Mouse (Mus musculus): ENCODE results near the gene Supt5. TPM values are rescaled to one million over a fixed set of nuclear protein-coding genes. Genes with fewer than 3 reads are reported as not detected.

Gene Supt5
- polyA plus RNA-seq, 1 experiment from 2014 or later = 93.4 TPM

GRCm38 (mm10) chr7:28280630-28281029, 57.9 kb downstream of the Supt5 start:
- ATAC-seq (ENCODE audit: insufficient number of reproducible peaks, insufficient read depth, low FRiP score, low TSS enrichment, low read depth) = no peak
- 77% methylated on average over 7 of the region's 7 CpGs for WGBS
- H3K9ac ChIP-seq = no peak overlapping the region
- no peaks in the 10 kb centered on the region for H3K36me3 ChIP-seq
- no peak overlapping the region for H3K4me3 ChIP-seq
- peaks cover 9% of the 10 kb centered on the region for H3K4me1 ChIP-seq
- H3K27me3 ChIP-seq = no peaks in the 10 kb centered on the region
- H3K4me2 ChIP-seq = no peak overlapping the region
- no peaks in the 10 kb centered on the region for H3K9me3 ChIP-seq
- H3K27ac ChIP-seq = no peak overlapping the region

DNA sequence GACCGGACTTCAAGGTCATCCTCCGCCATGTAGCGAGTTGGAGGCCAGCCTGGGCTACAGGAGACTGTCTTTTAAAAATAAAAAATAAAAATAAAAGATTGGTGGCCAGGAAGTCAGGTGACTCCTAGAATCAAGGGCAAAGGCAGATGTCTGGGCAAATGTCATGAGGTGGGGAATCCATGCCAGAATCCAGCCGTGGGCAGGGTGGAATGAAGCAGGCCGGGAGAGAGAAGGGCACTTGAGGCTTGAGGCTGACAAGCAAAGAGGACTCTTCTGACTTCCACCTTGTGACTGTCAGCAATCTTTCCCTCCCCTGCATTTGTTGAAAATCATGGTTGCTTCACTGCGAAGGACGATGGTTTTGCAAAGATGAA, 60.3 kb downstream of the Supt5 start:
- H3K4me3 ChIP-seq = peak overlapping the region; percentile 72
- H3K27me3 ChIP-seq = no peaks in the 10 kb centered on the region
- H3K36me3 ChIP-seq = peaks cover 6% of the 10 kb centered on the region
- H3K27ac ChIP-seq = no peak overlapping the region
- WGBS = 83% methylated on average over 7 of the region's 7 CpGs
- H3K9ac ChIP-seq = peak overlapping the region; percentile 92
- H3K4me1 ChIP-seq = peaks cover 9% of the 10 kb centered on the region
- no peak for ATAC-seq (ENCODE audit: insufficient number of reproducible peaks, insufficient read depth, low FRiP score, low TSS enrichment, low read depth)
- H3K4me2 ChIP-seq = peak overlapping the region; percentile 87
- no peaks in the 10 kb centered on the region for H3K9me3 ChIP-seq

GRCm38 (mm10) chr7:28277615-28278278, 60.8 kb downstream of the Supt5 start, which contains the start of gene Eid2b:
Eid2b (plus strand) TSS chr7:28277739.
- Histone ChIP-seq H3K4me2 (peak within 1 kb of the TSS; percentile 87), H3K36me3 (peaks cover 12% of the 10 kb centered on the region), H3K27ac (peak within 1 kb of the TSS; percentile 48), H3K9me3 (no peaks in the 10 kb centered on the region), H3K4me3 (peak within 1 kb of the TSS; percentile 72), H3K9ac (peak within 1 kb of the TSS; percentile 92), H3K27me3 (no peaks in the 10 kb centered on the region), H3K4me1 (peaks cover 9% of the 10 kb centered on the region)
- peak; percentile 67 for ATAC-seq (ENCODE audit: insufficient number of reproducible peaks, insufficient read depth, low FRiP score, low TSS enrichment, low read depth)
- WGBS = 3% methylated on average over 68 of the region's 68 CpGs

DNA sequence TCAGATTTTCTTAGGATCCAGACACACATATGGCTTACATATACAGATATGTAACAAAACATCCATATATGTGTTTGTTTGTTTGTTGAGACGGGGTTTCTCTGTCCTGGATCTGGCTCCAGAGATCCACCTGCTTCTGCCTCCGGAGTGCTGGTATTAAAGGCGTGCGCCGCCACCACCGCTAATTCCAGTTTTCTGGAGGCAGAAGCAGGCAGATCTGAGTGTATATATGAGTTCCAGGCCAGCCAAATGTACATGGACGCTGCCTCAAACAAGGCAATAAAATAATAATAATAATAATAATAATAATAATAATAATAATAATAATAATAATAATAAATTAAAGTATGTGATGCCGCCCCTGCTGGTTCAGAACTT, 61.3 kb downstream of the Supt5 start:
- Histone ChIP-seq H3K4me2 (no peak overlapping the region), H3K9ac (no peak overlapping the region), H3K4me3 (peak overlapping the region; percentile 72; the same call in 1 of the 2 replicates), H3K36me3 (peaks cover 17% of the 10 kb centered on the region), H3K9me3 (no peaks in the 10 kb centered on the region), H3K27me3 (no peaks in the 10 kb centered on the region), H3K4me1 (peaks cover 9% of the 10 kb centered on the region), H3K27ac (no peak overlapping the region)
- 58% methylated on average over 8 of the region's 8 CpGs for WGBS
- ATAC-seq (ENCODE audit: insufficient number of reproducible peaks, insufficient read depth, low FRiP score, low TSS enrichment, low read depth) = 0 out of 2 replicates have a peak, but pooled peaks have one; percentile 1

GRCm38 (mm10) chr7:28271761-28272160, 66.8 kb downstream of the Supt5 start:
- Histone ChIP-seq H3K4me3 (no peak overlapping the region), H3K9me3 (no peaks in the 10 kb centered on the region), H3K4me2 (no peak overlapping the region), H3K4me1 (peaks cover 5% of the 10 kb centered on the region), H3K36me3 (peaks cover 39% of the 10 kb centered on the region), H3K27me3 (no peaks in the 10 kb centered on the region), H3K9ac (no peak overlapping the region), H3K27ac (no peak overlapping the region)
- 69% methylated on average over 3 of the region's 3 CpGs for WGBS
- ATAC-seq (ENCODE audit: insufficient number of reproducible peaks, insufficient read depth, low FRiP score, low TSS enrichment, low read depth) = no peak

DNA sequence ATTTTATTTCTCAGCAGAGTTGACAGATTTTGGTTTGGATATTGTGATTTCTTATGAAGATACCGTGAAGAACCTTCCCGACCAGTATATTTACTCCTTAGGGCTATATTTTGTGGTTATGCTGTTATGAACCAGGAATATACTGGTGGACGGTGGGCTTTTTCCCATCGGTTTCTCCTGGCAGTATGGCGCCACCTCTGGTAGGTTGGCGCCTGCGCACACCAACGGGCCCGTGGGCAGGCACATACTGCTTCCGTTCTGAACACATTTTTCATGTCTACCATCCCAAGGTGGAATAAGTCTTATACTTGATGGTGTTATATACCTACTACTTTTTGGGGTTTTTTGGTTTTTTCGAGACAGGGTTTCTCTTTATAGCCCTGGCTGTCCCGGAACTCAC, 69.2 kb downstream of the Supt5 start:
- Histone ChIP-seq H3K4me3 (no peak overlapping the region), H3K36me3 (peaks cover 39% of the 10 kb centered on the region), H3K27me3 (no peaks in the 10 kb centered on the region), H3K27ac (no peak overlapping the region), H3K4me1 (peaks cover 5% of the 10 kb centered on the region), H3K9ac (no peak overlapping the region), H3K9me3 (no peaks in the 10 kb centered on the region), H3K4me2 (peak overlapping the region; percentile 71; the same call in 1 of the 2 replicates)
- ATAC-seq (ENCODE audit: insufficient number of reproducible peaks, insufficient read depth, low FRiP score, low TSS enrichment, low read depth) = no peak
- WGBS = 94% methylated on average over 12 of the region's 12 CpGs

GRCm38 (mm10) chr7:28268576-28268975, 70.0 kb downstream of the Supt5 start:
- no peak for ATAC-seq (ENCODE audit: insufficient number of reproducible peaks, insufficient read depth, low FRiP score, low TSS enrichment, low read depth)
- Histone ChIP-seq H3K27me3 (no peaks in the 10 kb centered on the region), H3K27ac (peak overlapping the region; percentile 91), H3K9me3 (no peaks in the 10 kb centered on the region), H3K4me1 (peaks cover 5% of the 10 kb centered on the region), H3K4me2 (peak overlapping the region; percentile 71), H3K36me3 (peaks cover 36% of the 10 kb centered on the region), H3K4me3 (peak overlapping the region; percentile 97), H3K9ac (peak overlapping the region; percentile 99)
- WGBS = 29% methylated on average over 16 of the region's 16 CpGs

DNA sequence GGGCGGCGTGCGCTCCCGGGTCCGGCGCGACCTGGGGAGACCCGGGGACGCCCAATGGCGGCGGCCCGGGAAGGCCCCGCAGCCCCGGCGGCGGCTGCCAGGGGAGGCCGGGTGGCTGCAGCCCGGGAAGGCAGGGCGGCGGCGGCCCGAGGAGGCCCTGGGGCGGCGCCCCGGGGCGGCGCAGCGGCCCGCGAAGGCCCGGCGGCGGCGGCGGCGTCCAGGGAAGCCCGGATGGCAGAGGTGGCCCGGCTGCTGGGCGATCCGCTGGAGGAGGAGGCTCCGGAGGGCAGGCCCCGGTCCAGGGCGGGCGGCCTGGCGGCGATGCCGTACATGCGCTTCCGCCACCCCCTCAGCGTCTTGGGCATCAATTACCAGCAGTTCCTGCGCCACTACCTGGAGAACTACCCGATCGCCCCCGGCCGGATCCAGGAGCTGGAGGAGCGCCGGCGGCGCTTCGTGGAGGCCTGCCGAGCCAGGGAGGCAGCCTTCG, 70.5 kb downstream of the Supt5 start:
- peak overlapping the region; percentile 91 for H3K27ac ChIP-seq
- no peaks in the 10 kb centered on the region for H3K27me3 ChIP-seq
- peaks cover 5% of the 10 kb centered on the region for H3K4me1 ChIP-seq
- peak overlapping the region; percentile 97 for H3K4me3 ChIP-seq
- H3K36me3 ChIP-seq = peaks cover 31% of the 10 kb centered on the region
- ATAC-seq (ENCODE audit: insufficient number of reproducible peaks, insufficient read depth, low FRiP score, low TSS enrichment, low read depth) = peak; percentile 70; the same call in 1 of the 2 replicates
- H3K4me2 ChIP-seq = peak overlapping the region; percentile 71
- peak overlapping the region; percentile 99 for H3K9ac ChIP-seq
- no peaks in the 10 kb centered on the region for H3K9me3 ChIP-seq
- under 1% methylated on average over 19 of the region's 62 CpGs for WGBS

- Histone ChIP-seq H3K27me3 (no peaks in the 10 kb centered on the region), H3K4me3 (peak within 1 kb of the TSS; percentile 97), H3K9ac (peak within 1 kb of the TSS; percentile 99), H3K36me3 (peaks cover 24% of the 10 kb centered on the region), H3K27ac (peak within 1 kb of the TSS; percentile 91), H3K4me2 (peak within 1 kb of the TSS; percentile 71), H3K4me1 (peaks cover 5% of the 10 kb centered on the region), H3K9me3 (no peaks in the 10 kb centered on the region)
- ATAC-seq (ENCODE audit: insufficient number of reproducible peaks, insufficient read depth, low FRiP score, low TSS enrichment, low read depth) = peak; percentile 90
- 6% methylated on average over 52 of the region's 57 CpGs for WGBS
These were observed 71.2 kb downstream of the Supt5 start, which contains the start of gene Eid2 for GRCm38 (mm10) chr7:28267129-28268041. Eid2 (plus strand) TSS chr7:28267881.

GRCm38 (mm10) chr7:28265391-28265790, 73.2 kb downstream of the Supt5 start:
- Histone ChIP-seq H3K4me1 (peaks cover 5% of the 10 kb centered on the region), H3K36me3 (peaks cover 11% of the 10 kb centered on the region; the same call in 1 of the 2 replicates), H3K9ac (no peak overlapping the region), H3K4me2 (no peak overlapping the region), H3K4me3 (no peak overlapping the region), H3K27me3 (no peaks in the 10 kb centered on the region), H3K9me3 (no peaks in the 10 kb centered on the region), H3K27ac (no peak overlapping the region)
- 88% methylated on average over 13 of the region's 13 CpGs for WGBS
- no peak for ATAC-seq (ENCODE audit: insufficient number of reproducible peaks, insufficient read depth, low FRiP score, low TSS enrichment, low read depth)

Measured in embryonic facial prominence, embryonic 13.5 days (tissue).